Mouse (Mus musculus): ENCODE measurements at regions not wholly inside any gene's neighbourhood (a gene's known extent, or its start where the extent isn't known, plus 50 kb on each side); places are given as distances from the start of the nearest gene placed in this dataset.

DNA sequence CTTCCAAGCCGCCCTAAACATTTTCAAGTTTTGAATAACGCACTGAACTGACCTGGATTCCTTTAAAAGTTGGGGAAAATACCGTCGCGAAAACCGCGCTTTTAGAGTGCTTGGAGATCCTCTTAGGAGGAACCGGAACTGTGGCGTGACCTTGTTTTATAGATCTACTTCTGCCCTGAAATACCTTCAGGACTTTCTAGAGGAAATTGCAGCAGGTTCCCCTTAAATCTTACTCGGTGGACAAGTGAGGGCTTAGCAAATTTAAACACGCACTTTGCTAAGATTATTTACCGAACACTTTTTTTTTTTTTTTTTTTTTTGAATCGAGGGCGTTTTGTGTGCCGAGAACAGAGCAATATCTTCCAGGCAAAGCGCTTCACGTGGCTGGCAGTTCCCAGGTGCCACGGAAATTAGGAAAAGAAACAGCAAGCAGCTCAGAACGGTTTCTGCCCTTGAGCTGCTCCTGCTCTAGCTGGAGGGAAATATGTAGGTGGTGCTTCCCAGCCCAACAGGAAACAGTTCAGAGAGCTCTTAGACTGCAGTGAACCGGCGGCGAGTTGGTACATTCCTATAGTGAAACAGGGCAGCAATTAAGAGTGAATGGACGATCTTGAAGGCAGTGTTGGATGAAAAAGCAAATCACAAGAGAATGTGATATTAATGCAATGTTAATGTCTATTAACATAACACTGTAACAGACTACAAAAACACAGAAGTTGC, 127.1 kb downstream of the Tmem161b start:
- ATAC-seq (ENCODE audit: extremely low read depth, insufficient number of reproducible peaks, low FRiP score, poor library complexity, severe bottlenecking) (no peak), DNase-seq (ENCODE audit: low spot score) (no peak)
- Histone ChIP-seq H3K36me3 (replicated peaks) (no peaks in the 10 kb centered on the region), H3K4me1 (ENCODE audit: insufficient read depth, low read depth, low read length) (peaks cover 9% of the 10 kb centered on the region), H3K9me3 (replicated peaks) (no peaks in the 10 kb centered on the region), H3K27me3 (ENCODE audit: insufficient read depth, low read length) (peaks cover 41% of the 10 kb centered on the region), H3K4me3 (ENCODE audit: low read depth, low read length) (no peak overlapping the region)
- TF ChIP-seq TAL1 (conservative IDR thresholded peaks at IDR 0.05; ENCODE audit: low read depth, low read length) (no peak), GATA2 (IDR thresholded peaks at IDR 0.05; ENCODE audit: borderline replicate concordance, low read depth, low read length) (no peak)

DNA sequence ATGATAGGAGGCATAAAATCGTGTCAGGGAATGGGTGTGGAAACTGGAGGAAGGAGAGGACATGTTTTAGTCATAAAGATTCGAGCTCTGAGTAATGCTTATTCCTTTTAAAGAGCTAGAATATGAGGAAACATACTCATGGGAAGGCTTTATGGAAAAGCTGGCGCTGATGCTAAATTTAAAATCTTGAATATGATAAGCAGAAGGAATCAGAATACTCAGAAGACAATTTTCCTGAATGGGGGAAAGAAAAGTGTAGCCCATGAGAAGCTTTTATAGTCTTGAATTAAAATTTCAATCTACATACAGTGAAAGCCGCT, 127.6 kb downstream of the Tmem161b start:
- DNase-seq (ENCODE audit: low spot score) = no peak
- H3K9me3 ChIP-seq (replicated peaks) = no peaks in the 10 kb centered on the region
- peaks cover 38% of the 10 kb centered on the region for H3K27me3 ChIP-seq (ENCODE audit: insufficient read depth, low read length)
- no peak for ATAC-seq (ENCODE audit: extremely low read depth, insufficient number of reproducible peaks, low FRiP score, poor library complexity, severe bottlenecking)
- H3K4me1 ChIP-seq (ENCODE audit: insufficient read depth, low read depth, low read length) = peaks cover 9% of the 10 kb centered on the region
- H3K4me3 ChIP-seq (ENCODE audit: low read depth, low read length) = no peak overlapping the region
- TF ChIP-seq CTCF (IDR thresholded peaks at IDR 0.05; ENCODE audit: low read depth, low read length) (no peak), TAL1 (conservative IDR thresholded peaks at IDR 0.05; ENCODE audit: low read depth, low read length) (no peak), POLR2AphosphoS5 (IDR thresholded peaks at IDR 0.05; ENCODE audit: insufficient replicate concordance, low read depth, low read length) (no peak), GATA2 (IDR thresholded peaks at IDR 0.05; ENCODE audit: borderline replicate concordance, low read depth, low read length) (no peak), GATA1 (IDR thresholded peaks at IDR 0.05; ENCODE audit: borderline replicate concordance, low read length) (no peak)
- H3K36me3 ChIP-seq (replicated peaks) = no peaks in the 10 kb centered on the region

DNA sequence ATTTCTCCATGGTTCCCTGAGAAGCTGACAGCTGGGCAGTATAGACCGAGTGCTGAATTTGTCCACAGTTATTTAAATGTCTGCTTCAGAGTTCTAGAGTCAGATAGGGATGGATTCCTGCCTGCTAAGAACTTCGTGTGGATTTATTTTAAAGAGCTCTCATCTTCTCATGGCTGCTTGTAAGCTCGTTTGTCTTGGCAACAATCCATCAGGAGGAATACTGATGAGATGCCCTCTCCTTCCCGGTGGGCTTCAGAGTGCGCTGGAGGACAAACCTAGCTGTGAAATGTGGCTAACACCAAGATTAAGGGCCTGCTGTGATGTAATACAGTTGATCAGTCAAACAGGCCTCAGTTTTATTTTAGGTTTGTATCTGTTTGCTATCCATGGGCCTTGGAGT, 128.7 kb downstream of the Tmem161b start:
- Histone ChIP-seq H3K4me3 (ENCODE audit: low read depth, low read length) (no peak overlapping the region), H3K27me3 (ENCODE audit: insufficient read depth, low read length) (peaks cover 29% of the 10 kb centered on the region), H3K4me1 (ENCODE audit: insufficient read depth, low read depth, low read length) (peaks cover 9% of the 10 kb centered on the region), H3K36me3 (replicated peaks) (no peaks in the 10 kb centered on the region), H3K9me3 (replicated peaks) (no peaks in the 10 kb centered on the region)
- ATAC-seq (ENCODE audit: extremely low read depth, insufficient number of reproducible peaks, low FRiP score, poor library complexity, severe bottlenecking) (no peak), DNase-seq (ENCODE audit: low spot score) (no peak)
- TF ChIP-seq TAL1 (conservative IDR thresholded peaks at IDR 0.05; ENCODE audit: low read depth, low read length) = no peak
- no peak for TF ChIP-seq CTCF (IDR thresholded peaks at IDR 0.05; ENCODE audit: low read depth, low read length)
- no peak for TF ChIP-seq POLR2AphosphoS5 (IDR thresholded peaks at IDR 0.05; ENCODE audit: insufficient replicate concordance, low read depth, low read length)
- TF ChIP-seq GATA1 (IDR thresholded peaks at IDR 0.05; ENCODE audit: borderline replicate concordance, low read length) = no peak

DNA sequence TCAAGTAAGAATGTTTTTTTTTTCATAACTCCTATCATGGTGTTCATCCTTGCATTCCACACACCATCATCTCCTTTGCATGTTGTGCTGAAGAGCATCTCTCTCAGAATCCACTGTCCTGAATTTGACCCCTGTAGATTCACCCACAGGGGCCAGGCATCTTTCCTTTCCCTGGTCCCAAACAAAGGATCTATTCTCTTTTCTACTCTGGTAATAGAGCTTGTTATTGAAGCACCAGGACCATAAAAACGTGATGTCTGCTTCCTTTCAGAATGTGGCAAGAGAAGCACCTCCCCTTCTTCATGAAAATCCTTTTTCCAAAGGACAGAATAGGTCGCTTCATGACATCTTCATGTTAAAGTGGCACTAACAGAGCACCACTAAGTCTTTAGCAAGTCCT, 134.4 kb downstream of the Tmem161b start:
- DNase-seq (ENCODE audit: low spot score) (no peak), ATAC-seq (ENCODE audit: extremely low read depth, insufficient number of reproducible peaks, low FRiP score, poor library complexity, severe bottlenecking) (no peak)
- no peaks in the 10 kb centered on the region for H3K36me3 ChIP-seq (replicated peaks)
- TF ChIP-seq GATA2 (IDR thresholded peaks at IDR 0.05; ENCODE audit: borderline replicate concordance, low read depth, low read length) (no peak), CTCF (IDR thresholded peaks at IDR 0.05; ENCODE audit: low read depth, low read length) (no peak), GATA1 (IDR thresholded peaks at IDR 0.05; ENCODE audit: borderline replicate concordance, low read length) (no peak), POLR2AphosphoS5 (IDR thresholded peaks at IDR 0.05; ENCODE audit: insufficient replicate concordance, low read depth, low read length) (no peak), TAL1 (conservative IDR thresholded peaks at IDR 0.05; ENCODE audit: low read depth, low read length) (no peak)
- H3K4me1 ChIP-seq (ENCODE audit: insufficient read depth, low read depth, low read length) = no peaks in the 10 kb centered on the region
- H3K4me3 ChIP-seq (ENCODE audit: low read depth, low read length) = no peak overlapping the region
- H3K9me3 ChIP-seq (replicated peaks) = no peaks in the 10 kb centered on the region
- no peaks in the 10 kb centered on the region for H3K27me3 ChIP-seq (ENCODE audit: insufficient read depth, low read length)

DNA sequence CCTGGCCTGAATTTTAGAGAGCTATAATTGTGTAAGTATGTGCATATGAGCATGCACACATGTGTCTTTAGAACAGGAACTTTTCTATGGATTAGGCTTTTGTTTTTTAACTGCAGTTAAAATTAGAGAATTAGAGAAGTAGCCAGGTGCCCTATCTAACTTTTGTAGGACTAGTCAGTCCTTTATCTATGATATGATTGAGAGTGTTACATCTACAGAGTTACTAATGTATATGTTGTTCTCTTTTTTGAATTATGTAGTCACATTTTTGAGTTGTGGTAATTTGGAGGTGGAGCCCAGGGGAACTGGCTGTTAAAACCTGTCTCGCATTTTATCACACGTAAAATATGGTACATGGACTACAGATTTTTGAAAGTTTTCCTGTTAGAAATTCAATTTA, 138.4 kb downstream of the Tmem161b start:
- ATAC-seq (ENCODE audit: extremely low read depth, insufficient number of reproducible peaks, low FRiP score, poor library complexity, severe bottlenecking) = no peak
- Histone ChIP-seq H3K9me3 (replicated peaks) (no peaks in the 10 kb centered on the region), H3K27me3 (ENCODE audit: insufficient read depth, low read length) (0 out of 2 replicates have a peak, but pooled peaks cover 3% of the 10 kb centered on the region), H3K36me3 (replicated peaks) (no peaks in the 10 kb centered on the region), H3K4me1 (ENCODE audit: insufficient read depth, low read depth, low read length) (no peaks in the 10 kb centered on the region), H3K4me3 (ENCODE audit: low read depth, low read length) (no peak overlapping the region)
- DNase-seq (ENCODE audit: low spot score) = no peak
- TF ChIP-seq GATA2 (IDR thresholded peaks at IDR 0.05; ENCODE audit: borderline replicate concordance, low read depth, low read length) = no peak
- no peak for TF ChIP-seq TAL1 (conservative IDR thresholded peaks at IDR 0.05; ENCODE audit: low read depth, low read length)
- TF ChIP-seq POLR2AphosphoS5 (IDR thresholded peaks at IDR 0.05; ENCODE audit: insufficient replicate concordance, low read depth, low read length) = no peak
- no peak for TF ChIP-seq GATA1 (IDR thresholded peaks at IDR 0.05; ENCODE audit: borderline replicate concordance, low read length)
- no peak for TF ChIP-seq CTCF (IDR thresholded peaks at IDR 0.05; ENCODE audit: low read depth, low read length)

DNA sequence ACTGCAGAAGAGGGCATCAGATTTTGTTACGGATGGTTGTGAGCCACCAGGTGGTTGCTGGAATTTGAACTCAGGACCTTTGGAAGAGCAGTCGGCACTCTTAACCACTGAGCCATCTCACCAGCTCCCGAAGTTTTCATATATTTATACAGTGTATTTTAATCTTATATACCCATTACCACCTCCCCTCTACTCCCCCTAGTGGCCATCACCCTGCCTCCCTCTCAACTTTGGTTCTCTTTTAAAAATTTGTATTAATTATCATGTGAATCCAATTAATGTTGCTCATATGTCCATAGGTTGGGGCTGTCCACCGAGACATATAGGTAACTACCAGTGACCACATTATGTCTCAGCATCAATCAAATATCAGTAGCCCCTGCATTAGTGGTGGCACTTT, 142.0 kb downstream of the Tmem161b start:
- TF ChIP-seq CTCF (IDR thresholded peaks at IDR 0.05; ENCODE audit: low read depth, low read length) (no peak), GATA1 (IDR thresholded peaks at IDR 0.05; ENCODE audit: borderline replicate concordance, low read length) (no peak), POLR2AphosphoS5 (IDR thresholded peaks at IDR 0.05; ENCODE audit: insufficient replicate concordance, low read depth, low read length) (no peak), GATA2 (IDR thresholded peaks at IDR 0.05; ENCODE audit: borderline replicate concordance, low read depth, low read length) (no peak), TAL1 (conservative IDR thresholded peaks at IDR 0.05; ENCODE audit: low read depth, low read length) (no peak)
- ATAC-seq (ENCODE audit: extremely low read depth, insufficient number of reproducible peaks, low FRiP score, poor library complexity, severe bottlenecking) (no peak; the same call in 1 of the 2 replicates), DNase-seq (ENCODE audit: low spot score) (no peak)
- Histone ChIP-seq H3K36me3 (replicated peaks) (no peaks in the 10 kb centered on the region), H3K27me3 (ENCODE audit: insufficient read depth, low read length) (0 out of 2 replicates have a peak, but pooled peaks cover 3% of the 10 kb centered on the region), H3K9me3 (replicated peaks) (no peaks in the 10 kb centered on the region), H3K4me3 (ENCODE audit: low read depth, low read length) (no peak overlapping the region), H3K4me1 (ENCODE audit: insufficient read depth, low read depth, low read length) (no peaks in the 10 kb centered on the region)

Data from G1E (cell line).